Mouse (Mus musculus) layer of hippocampus, postnatal 36 days (tissue): ENCODE measurements around the gene Ttc9. TPM values are rescaled to one million over a fixed set of nuclear protein-coding genes. Genes with fewer than 3 reads are reported as not detected.

Source experiments
- DNase-seq, 2 experiments: peaks; one replicate each; pipeline ENCODE4 v3.0.0; 2022
- total RNA-seq, 2 experiments: library from RNA; stranded (reverse); gene quantifications; 2 replicates each; pipeline ENCODE4 v1.2.3; 2021

Gene Ttc9
- total RNA-seq, result 10 to 100 TPM; 39.2 to 42.0 TPM

GRCm38 (mm10) chr12:81630915-81631660 is at the start of gene Ttc9:
Gene Ttc9, plus strand, starts transcription at chr12:81631249.
- peak; percentile 59 to 63 for DNase-seq

GRCm38 (mm10) chr12:81594902-81595671 is 36.0 kb upstream of the Ttc9 start, which contains the start of gene Med6:
Gene Med6, minus strand, starts transcription at chr12:81595008.
- peak; percentile 90 for DNase-seq

GRCm38 (mm10) chr12:81596547-81597262 is 34.3 kb upstream of the Ttc9 start:
- no peak for DNase-seq

GRCm38 (mm10) chr12:81604995-81605784 is 25.9 kb upstream of the Ttc9 start:
- DNase-seq, result no peak

DNA sequence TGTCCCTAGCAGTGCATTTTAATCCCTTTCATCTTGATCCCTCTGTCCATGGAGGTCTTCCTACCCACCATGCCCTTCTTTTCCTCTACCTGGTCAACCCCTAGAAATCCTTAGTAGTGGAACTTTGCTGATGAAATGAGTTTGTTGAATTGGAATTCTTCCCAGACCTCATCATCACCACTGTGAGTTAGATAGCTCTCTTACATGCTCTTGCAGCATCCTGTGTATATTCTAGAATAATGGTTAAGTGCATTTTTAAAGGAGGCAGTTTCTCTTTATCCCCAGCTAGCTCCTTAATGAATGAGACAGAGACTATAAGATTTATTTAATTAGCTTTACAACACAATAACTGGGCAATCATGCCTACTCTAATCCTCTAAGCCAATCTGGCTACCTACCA is 21.6 kb upstream of the Ttc9 start:
- DNase-seq, result no peak

DNA sequence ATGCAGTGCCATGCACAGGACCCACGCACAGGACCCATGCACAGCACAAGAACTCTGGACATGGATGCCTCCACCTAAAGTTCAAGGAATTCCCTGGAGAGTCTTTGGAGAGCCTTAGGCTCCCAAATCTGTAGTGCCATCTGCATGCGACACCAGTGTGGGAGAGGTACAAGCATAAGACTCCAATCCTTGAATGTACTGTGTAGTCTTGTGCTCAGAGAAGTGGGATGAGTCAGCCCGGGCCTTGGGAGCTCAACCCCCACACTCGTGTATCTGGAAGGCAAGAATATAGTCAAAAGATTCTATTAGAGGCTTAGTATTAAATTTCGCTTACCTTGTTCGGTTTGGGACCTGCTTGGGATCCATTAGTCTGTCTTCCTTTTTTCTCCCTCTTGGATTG is 15.2 kb upstream of the Ttc9 start:
- no peak for DNase-seq

DNA sequence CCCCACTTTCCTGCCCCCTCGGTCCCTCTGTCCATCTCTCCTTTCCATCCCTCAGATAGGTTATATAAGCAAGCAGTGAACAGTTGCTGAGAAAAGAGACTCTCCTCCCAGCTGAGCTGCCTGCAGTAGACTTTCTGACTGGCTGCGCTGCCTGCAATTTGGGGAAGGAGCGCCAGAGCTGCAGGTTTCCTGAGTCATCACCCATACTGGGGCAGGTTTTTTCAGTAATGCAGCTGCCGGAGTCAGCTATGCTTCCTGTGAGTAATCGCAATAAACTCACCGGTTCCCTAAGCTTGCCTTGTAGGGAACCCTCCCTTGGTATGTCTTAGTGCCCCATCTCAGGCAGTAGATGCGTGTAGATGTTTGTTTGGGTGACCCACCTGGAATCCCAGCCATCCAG is 14.1 kb upstream of the Ttc9 start:
- DNase-seq, result no peak

GRCm38 (mm10) chr12:81619302-81619701 is 11.7 kb upstream of the Ttc9 start:
- peak; percentile 47 to 74 for DNase-seq

DNA sequence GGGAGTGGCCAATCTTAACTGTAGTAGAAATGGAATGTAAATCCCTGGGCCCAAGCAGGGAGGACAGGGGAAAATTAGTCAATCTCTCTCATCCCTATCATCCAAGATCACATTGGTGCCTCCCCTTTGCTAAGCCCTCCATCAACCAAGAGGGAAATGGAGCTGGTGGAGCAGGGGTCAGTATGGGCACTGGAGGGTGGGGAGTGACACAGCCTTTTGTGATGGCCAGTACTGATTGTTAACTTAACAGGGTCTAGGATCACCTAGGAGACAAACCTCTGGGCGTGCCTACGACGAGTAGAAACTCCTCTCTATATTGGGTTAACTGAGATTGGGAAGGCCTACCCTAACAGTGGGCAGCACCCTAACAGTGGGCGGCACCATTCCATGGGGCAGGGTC is 7.7 kb upstream of the Ttc9 start:
- no peak for DNase-seq

DNA sequence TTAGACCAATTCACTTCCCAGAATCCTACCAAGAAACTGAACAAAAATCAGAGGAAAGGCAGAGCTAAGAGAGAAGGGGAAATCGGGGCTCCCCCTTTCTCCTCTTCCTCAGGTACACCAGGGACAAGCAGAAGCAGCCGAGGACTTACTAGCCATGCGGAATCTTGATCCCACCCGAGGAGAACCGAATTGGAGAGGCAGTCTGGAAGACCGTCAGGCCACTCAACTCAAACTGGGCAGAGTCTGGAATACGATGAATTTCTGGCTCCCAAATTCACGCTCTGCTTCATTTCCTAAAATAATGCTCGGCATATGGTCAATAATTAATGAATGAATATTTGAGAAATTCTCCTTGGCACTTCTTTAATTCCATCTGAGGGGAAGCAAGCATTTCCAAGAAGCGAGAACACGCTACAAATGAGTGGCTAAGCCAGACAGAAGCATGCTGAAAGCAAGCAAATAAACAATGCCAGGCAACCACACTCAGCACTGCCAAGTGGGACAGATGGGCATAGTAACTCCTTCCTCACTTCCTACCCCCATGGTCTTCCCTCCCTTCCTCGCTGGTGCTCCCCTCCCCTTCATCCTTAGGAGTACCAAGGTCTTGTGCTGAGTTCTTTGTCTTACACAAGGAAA is 4.7 kb upstream of the Ttc9 start:
- peak in 1 of 2 experiments; percentile 45 for DNase-seq

GRCm38 (mm10) chr12:81627426-81627825 is 3.6 kb upstream of the Ttc9 start:
- no peak for DNase-seq

DNA sequence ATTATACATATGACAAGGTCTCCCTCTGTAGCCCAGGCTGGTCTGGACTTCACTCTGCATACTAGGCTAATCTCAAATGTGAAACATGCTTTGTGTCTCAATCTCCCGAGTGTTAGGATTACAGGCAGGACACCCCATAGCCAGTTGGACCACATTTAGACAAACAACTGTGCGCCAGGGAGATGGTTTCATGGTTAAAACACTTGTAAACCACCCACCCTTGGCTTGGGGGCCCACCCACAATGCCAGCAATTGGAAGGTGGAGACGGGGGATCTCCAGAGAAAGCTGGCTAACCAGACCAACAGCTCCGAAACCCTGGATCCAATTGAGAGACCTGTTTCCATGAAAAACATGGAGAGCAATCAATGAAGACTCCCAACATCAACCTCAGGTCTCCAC is 3.0 kb upstream of the Ttc9 start:
- DNase-seq, result no peak

DNA sequence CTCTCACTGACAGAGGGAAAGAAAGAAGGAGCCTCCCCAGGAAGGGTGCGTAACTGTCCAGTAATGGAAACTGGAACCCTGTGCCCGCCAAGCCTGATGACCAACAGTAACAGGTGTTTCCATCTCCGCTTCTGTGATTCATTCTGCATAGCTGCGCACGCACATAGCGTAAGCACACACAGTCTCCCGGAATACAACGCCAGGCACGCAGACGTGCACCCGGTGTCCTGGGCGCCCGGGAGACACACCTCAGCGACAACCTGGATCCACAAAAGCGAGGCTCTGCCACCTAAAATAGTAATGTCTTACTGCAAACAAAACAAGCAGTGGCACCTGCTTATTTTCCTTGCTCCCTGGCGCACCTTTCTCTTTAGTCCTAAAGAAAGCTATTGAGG is 532 bp upstream of the Ttc9 start:
- peak; percentile 44 to 48 for DNase-seq

- DNase-seq, result peak; percentile 43 to 51
Measured at GRCm38 (mm10) chr12:81631661-81632401, 782 bp downstream of the Ttc9 start.

GRCm38 (mm10) chr12:81633246-81633645 is 2.2 kb downstream of the Ttc9 start:
- no peak for DNase-seq

- DNase-seq, result no peak
Measured at GRCm38 (mm10) chr12:81640656-81641055, 9.6 kb downstream of the Ttc9 start.

DNA sequence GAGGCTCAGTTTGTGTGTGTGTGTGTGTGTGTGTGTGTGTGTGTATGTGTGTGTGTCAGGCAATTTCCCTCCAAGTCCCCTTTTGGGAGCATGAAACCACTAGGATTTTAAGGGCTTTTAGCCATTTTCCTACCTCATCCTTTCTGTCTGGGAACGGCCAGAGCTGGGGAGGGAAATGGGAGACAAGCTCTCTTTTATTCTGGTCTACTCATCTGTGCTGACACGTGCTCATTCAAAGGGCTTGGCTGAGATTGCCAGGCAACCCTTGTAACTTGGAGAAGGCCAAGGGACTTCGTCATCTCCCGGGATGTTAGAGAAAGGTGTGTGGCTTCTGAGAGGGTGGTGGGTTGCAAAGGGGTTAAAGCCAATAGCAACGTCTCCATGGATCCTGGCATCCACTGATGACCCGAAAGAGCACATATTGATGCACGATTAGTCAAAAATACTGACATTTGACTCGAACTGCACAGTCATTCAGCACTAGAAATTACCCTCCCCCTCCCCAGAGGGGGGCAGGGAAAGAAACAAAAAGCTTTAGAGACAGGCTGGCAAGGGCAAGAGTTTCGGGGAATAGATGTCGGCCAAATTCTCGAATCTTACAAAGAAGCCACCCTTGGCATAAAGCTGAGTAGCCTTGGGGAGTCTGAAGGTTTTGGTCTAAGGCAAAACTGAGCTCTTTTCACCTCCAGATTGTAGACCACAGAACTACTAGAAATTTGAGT is 11.5 kb downstream of the Ttc9 start:
- peak; percentile 17 to 40 for DNase-seq

- DNase-seq, result no peak
Measured at GRCm38 (mm10) chr12:81646811-81647210, 15.8 kb downstream of the Ttc9 start.

- no peak for DNase-seq
Measured at GRCm38 (mm10) chr12:81653344-81653743, 22.3 kb downstream of the Ttc9 start.

DNA sequence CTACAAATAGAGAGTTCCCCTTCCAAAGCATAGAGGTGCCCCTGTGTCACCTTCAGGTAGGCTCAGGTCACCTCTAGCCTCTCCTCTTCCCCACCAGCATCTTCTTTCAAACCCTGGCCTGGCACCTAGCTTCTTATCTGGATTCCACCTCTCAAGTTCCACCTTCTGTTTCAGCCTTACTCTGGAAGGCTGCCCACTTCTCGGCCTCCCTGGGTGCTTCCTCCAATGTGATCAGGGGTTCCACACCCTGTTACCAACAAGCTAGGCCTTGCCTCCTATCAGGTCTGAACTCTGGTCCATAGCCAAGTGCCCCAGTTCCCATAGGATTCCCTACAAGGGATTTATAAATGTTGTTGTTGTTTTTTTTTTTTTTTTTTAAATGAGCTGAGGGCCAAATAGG is 26.3 kb downstream of the Ttc9 start:
- no peak for DNase-seq
